Mouse (Mus musculus) heart, embryonic 14.5 days (tissue): ENCODE measurements around the gene Oxld1. TPM values are rescaled to one million over a fixed set of nuclear protein-coding genes. Genes with fewer than 3 reads are reported as not detected.

Experiments used
- ATAC-seq: fragments of 200-750 bp; cut with Nextera tagmentation; 2 replicates; pipeline ENCODE4 v1.8.0; 2017; ENCODE audit warnings: low read depth, moderate TSS enrichment; ENCODE audit not compliant: insufficient number of reproducible peaks, insufficient read depth, low FRiP score
- H3K27ac ChIP-seq, 2 experiments: fragments of 200-500 bp in 1 of 2; fragments of 300-500 bp in 1 of 2; sonication (generic) in 1 of 2; replicated peaks in 1 of 2; 2 replicates each; pipeline ENCODE4 v1.5.1; 2012 to 2014; ENCODE audit warnings: low read depth in 2 of 2, low read length in 2 of 2, control low read depth in 1 of 2, mild to moderate bottlenecking in 1 of 2, mixed read lengths in 1 of 2; ENCODE audit not compliant: control insufficient read depth in 1 of 2, insufficient read depth in 1 of 2
- H3K27me3 ChIP-seq: fragments of 300-500 bp; sonication (generic); 2 replicates; pipeline ENCODE4 v1.6.1; 2014; ENCODE audit warnings: mild to moderate bottlenecking, low read length, control low read depth; ENCODE audit not compliant: control insufficient read depth, insufficient read depth
- H3K36me3 ChIP-seq: fragments of 300-500 bp; sonication (generic); 2 replicates; pipeline ENCODE4 v1.6.1; 2014; ENCODE audit warnings: mild to moderate bottlenecking, control low read depth, low read length, mixed read lengths; ENCODE audit not compliant: control insufficient read depth, insufficient read depth
- H3K4me1 ChIP-seq, 2 experiments: fragments of 200-500 bp in 1 of 2; fragments of 300-500 bp in 1 of 2; sonication (generic) in 1 of 2; 2 replicates each; pipeline ENCODE4 v1.6.1; 2012 to 2014; ENCODE audit warnings: low read length in 2 of 2, control low read depth in 1 of 2, mixed read lengths in 1 of 2; ENCODE audit not compliant: control insufficient read depth in 2 of 2, insufficient read depth in 2 of 2
- H3K4me2 ChIP-seq: fragments of 300-500 bp; sonication (generic); 2 replicates; pipeline ENCODE4 v1.6.1; 2014; ENCODE audit warnings: mild to moderate bottlenecking, low read length
- H3K4me3 ChIP-seq, 2 experiments: fragments of 200-500 bp in 1 of 2; fragments of 300-500 bp in 1 of 2; sonication (generic) in 1 of 2; 2 replicates each; pipeline ENCODE4 v1.5.1; 2012 to 2014; ENCODE audit warnings: low read length in 2 of 2, mild to moderate bottlenecking in 2 of 2, control low read depth in 1 of 2, low read depth in 1 of 2, moderate library complexity in 1 of 2; ENCODE audit not compliant: control insufficient read depth in 1 of 2, insufficient read depth in 1 of 2
- H3K9ac ChIP-seq: fragments of 300-500 bp; sonication (generic); 2 replicates; pipeline ENCODE4 v1.6.1; 2014; ENCODE audit warnings: mild to moderate bottlenecking, low read length
- H3K9me3 ChIP-seq: fragments of 300-500 bp; sonication (generic); 2 replicates; pipeline ENCODE4 v1.6.1; 2016; ENCODE audit warnings: low read length, control low read depth; ENCODE audit not compliant: control insufficient read depth
- WGBS: fragments of 180-500 bp; shearing (Covaris S2); extraction: QIAGEN DNeasy Blood & Tissue Kit; methylation state at CpG from one replicate; pipeline ENCODE4 v1.1.7; 2014; 5-methylcytosine and 5-hydroxymethylcytosine counted together
- polyA plus RNA-seq: library from polyadenylated mRNA; unstranded; fragments of >200 nt; fragmentation: Nextera tagmentation; extraction: Ambion mirVana; gene quantifications from 2 replicates; pipeline ENCODE4 v1.2.1, GENCODE M21; 2014

Gene Oxld1
- polyA plus RNA-seq, 1 experiment from 2014 or later = 24.9 TPM

GRCm38 (mm10) chr11:120445475-120445874 is 12.4 kb downstream of the Oxld1 start:
- no peaks in the 10 kb centered on the region for H3K27me3 ChIP-seq
- H3K9me3 ChIP-seq = no peaks in the 10 kb centered on the region
- H3K27ac ChIP-seq = no peak overlapping the region
- H3K36me3 ChIP-seq = no peaks in the 10 kb centered on the region
- H3K4me1 ChIP-seq = no peaks in the 10 kb centered on the region
- H3K4me3 ChIP-seq = no peak overlapping the region
- H3K4me2 ChIP-seq = no peak overlapping the region
- ATAC-seq = no peak
- H3K9ac ChIP-seq = no peak overlapping the region
- WGBS = 46% methylated on average over 3 of the region's 3 CpGs

- WGBS = 56% methylated on average over 6 of the region's 6 CpGs
- Histone ChIP-seq H3K36me3 (no peaks in the 10 kb centered on the region), H3K4me1 (no peaks in the 10 kb centered on the region), H3K4me2 (no peak overlapping the region), H3K9ac (no peak overlapping the region), H3K4me3 (no peak overlapping the region), H3K27me3 (no peaks in the 10 kb centered on the region), H3K9me3 (no peaks in the 10 kb centered on the region), H3K27ac (no peak overlapping the region)
- ATAC-seq = no peak
Measured at GRCm38 (mm10) chr11:120444106-120444505, 13.8 kb downstream of the Oxld1 start.

GRCm38 (mm10) chr11:120442765-120443280 is 15.0 kb downstream of the Oxld1 start:
- Histone ChIP-seq H3K36me3 (no peaks in the 10 kb centered on the region), H3K9me3 (no peaks in the 10 kb centered on the region), H3K27me3 (no peaks in the 10 kb centered on the region), H3K9ac (no peak overlapping the region), H3K4me2 (no peak overlapping the region), H3K4me3 (no peak overlapping the region), H3K4me1 (no peaks in the 10 kb centered on the region), H3K27ac (no peak overlapping the region)
- 87% methylated on average over 3 of the region's 3 CpGs for WGBS
- ATAC-seq = no peak

GRCm38 (mm10) chr11:120442344-120442743 is 15.5 kb downstream of the Oxld1 start, which contains the start of gene Tspan10:
Tspan10 (plus strand) TSS chr11:120442644.
- no peaks in the 10 kb centered on the region for H3K36me3 ChIP-seq
- H3K9ac ChIP-seq = no peak within 1 kb of the TSS
- H3K4me3 ChIP-seq = no peak within 1 kb of the TSS
- WGBS = 80% methylated on average over 3 of the region's 3 CpGs
- H3K4me1 ChIP-seq = no peaks in the 10 kb centered on the region
- H3K9me3 ChIP-seq = no peaks in the 10 kb centered on the region
- ATAC-seq = no peak
- H3K27me3 ChIP-seq = no peaks in the 10 kb centered on the region
- H3K27ac ChIP-seq = no peak within 1 kb of the TSS
- H3K4me2 ChIP-seq = no peak within 1 kb of the TSS

- Histone ChIP-seq H3K4me3 (peak overlapping the region; percentile 45 to 98), H3K9me3 (no peaks in the 10 kb centered on the region), H3K36me3 (peaks cover 26% of the 10 kb centered on the region), H3K27me3 (no peaks in the 10 kb centered on the region), H3K27ac (peak overlapping the region; percentile 45 to 78; a peak in 2 of 4 replicates), H3K4me2 (peak overlapping the region; percentile 89), H3K9ac (peak overlapping the region; percentile 97), H3K4me1 (peaks cover 0 to 12% of the 10 kb centered on the region in 2 experiments; a peak in 2 of 4 replicates)
- no peak for ATAC-seq
- 29% methylated on average over 12 of the region's 12 CpGs for WGBS
Measured at GRCm38 (mm10) chr11:120437857-120438385, 19.9 kb downstream of the Oxld1 start.

GRCm38 (mm10) chr11:120437152-120437856 is 20.6 kb downstream of the Oxld1 start, which contains the start of gene Nploc4:
Nploc4 (minus strand) TSS chr11:120437708.
- ATAC-seq = peak; percentile 82
- no peaks in the 10 kb centered on the region for H3K9me3 ChIP-seq
- H3K4me3 ChIP-seq = peak within 1 kb of the TSS; percentile 84 to 98
- H3K4me2 ChIP-seq = peak within 1 kb of the TSS; percentile 89
- H3K4me1 ChIP-seq = peaks cover 0 to 12% of the 10 kb centered on the region in 2 experiments; a peak in 2 of 4 replicates
- peak within 1 kb of the TSS; percentile 97 for H3K9ac ChIP-seq
- H3K36me3 ChIP-seq = peaks cover 32% of the 10 kb centered on the region
- peak within 1 kb of the TSS; percentile 45 to 78 for H3K27ac ChIP-seq
- under 1% methylated on average over 63 of the region's 77 CpGs for WGBS
- no peaks in the 10 kb centered on the region for H3K27me3 ChIP-seq

GRCm38 (mm10) chr11:120426727-120427126 is 31.1 kb downstream of the Oxld1 start:
- Histone ChIP-seq H3K4me1 (peaks cover 2 to 5% of the 10 kb centered on the region in 2 experiments; a peak in 3 of 4 replicates), H3K4me2 (no peak overlapping the region), H3K36me3 (peaks cover 88% of the 10 kb centered on the region), H3K27ac (no peak overlapping the region), H3K4me3 (no peak overlapping the region), H3K9me3 (no peaks in the 10 kb centered on the region), H3K27me3 (no peaks in the 10 kb centered on the region), H3K9ac (no peak overlapping the region)
- no peak for ATAC-seq
- WGBS = 85% methylated on average over 3 of the region's 3 CpGs
